Mouse (Mus musculus) thymus, adult 2 months (tissue): Measurements from ENCODE around the gene Ppp1r32. TPM values are rescaled to one million over a fixed set of nuclear protein-coding genes. Genes with fewer than 3 reads are reported as not detected.

Source experiments
- DNase-seq: peaks from one replicate; pipeline ENCODE4 v3.0.0; 2021
- H3K27ac ChIP-seq: fragments of 200-500 bp; 2 replicates; pipeline ENCODE4 v1.5.1; 2012; ENCODE audit warnings: low read length, control low read depth; ENCODE audit not compliant: control insufficient read depth, insufficient read depth
- H3K27me3 ChIP-seq: fragments of 200-500 bp; 2 replicates; pipeline ENCODE4 v1.6.1; 2012; ENCODE audit warnings: mild to moderate bottlenecking, low read length, moderate library complexity, mixed read lengths; ENCODE audit not compliant: control insufficient read depth, insufficient read depth
- H3K36me3 ChIP-seq: fragments of 200-500 bp; 2 replicates; pipeline ENCODE4 v1.6.1; 2012; ENCODE audit warnings: mild to moderate bottlenecking, low read length, moderate library complexity; ENCODE audit not compliant: control insufficient read depth, insufficient read depth
- H3K4me1 ChIP-seq: fragments of 200-500 bp; replicated peaks from 2 replicates; pipeline ENCODE4 v1.6.1; 2012; ENCODE audit warnings: low read length; ENCODE audit not compliant: control insufficient read depth, insufficient read depth
- H3K4me3 ChIP-seq: fragments of 200-500 bp; 2 replicates; pipeline ENCODE4 v1.5.1; 2012; ENCODE audit warnings: mild to moderate bottlenecking, low read length, control low read depth, moderate library complexity; ENCODE audit not compliant: control insufficient read depth, insufficient read depth
- CTCF ChIP-seq: fragments of 200-500 bp; IDR thresholded peaks from 2 replicates; pipeline ENCODE4 v1.5.1; 2012; ENCODE audit warnings: mild to moderate bottlenecking, control low read depth, low read length, moderate library complexity, borderline replicate concordance; ENCODE audit not compliant: control insufficient read depth, poor library complexity, insufficient read depth; ENCODE audit errors: extremely low read depth
- POLR2A ChIP-seq: fragments of 200-500 bp; IDR thresholded peaks from 2 replicates; pipeline ENCODE4 v1.6.1; 2012; ENCODE audit warnings: mild to moderate bottlenecking, low read length, control low read depth, moderate library complexity; ENCODE audit not compliant: control insufficient read depth, poor library complexity, insufficient read depth; ENCODE audit errors: extremely low read depth
- WGBS: fragments of 180-500 bp; shearing (Covaris S2); methylation state at CpG from one replicate; pipeline ENCODE4 v1.1.7; 2018; 5-methylcytosine and 5-hydroxymethylcytosine counted together
- polyA plus RNA-seq: library from polyadenylated mRNA; depleted of rRNA; stranded (reverse); fragments of >200 nt; gene quantifications from 2 replicates; pipeline ENCODE4 v1.2.3, GENCODE M21; 2012; rRNA removed

The Ppp1r32 gene
- 2.0 and 2.1 TPM in 2 replicates for polyA plus RNA-seq

GRCm38 (mm10) chr19:10482703-10483102 is at the start of gene Ppp1r32:
Gene Ppp1r32 (minus strand): TSS chr19:10482928.
- Histone ChIP-seq H3K4me1 (no peaks in the 10 kb centered on the region), H3K36me3 (no peaks in the 10 kb centered on the region), H3K4me3 (no peak within 1 kb of the TSS), H3K27ac (no peak within 1 kb of the TSS), H3K27me3 (no peaks in the 10 kb centered on the region)
- DNase-seq = no peak
- WGBS = 62% methylated on average over 6 of the region's 6 CpGs
- TF ChIP-seq POLR2A = no peak
- TF ChIP-seq CTCF = no peak

DNA sequence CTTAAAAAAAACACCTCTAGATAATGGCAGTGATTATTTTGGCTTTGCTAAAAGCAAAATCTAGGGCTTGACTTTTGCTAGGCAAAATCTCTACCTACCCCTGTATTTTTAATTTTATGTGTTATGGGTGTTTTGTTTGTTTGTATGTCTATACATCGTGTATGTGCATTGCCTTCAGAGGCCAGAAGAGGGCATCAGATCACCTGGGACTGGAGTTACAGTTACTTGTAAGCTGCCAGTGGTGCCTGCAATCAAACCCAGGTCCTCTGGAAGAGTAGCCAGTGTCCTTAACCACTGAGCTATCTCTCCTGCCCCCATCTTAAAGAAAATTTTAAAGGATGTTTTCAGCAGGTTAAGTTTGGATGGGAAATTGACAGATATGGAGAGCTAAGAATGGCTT is 47.4 kb upstream of the Ppp1r32 start:
- 94% methylated on average over 1 of the region's 1 CpGs for WGBS
- TF ChIP-seq POLR2A (no peak), CTCF (no peak)
- H3K27ac ChIP-seq = no peak overlapping the region
- no peaks in the 10 kb centered on the region for H3K27me3 ChIP-seq
- no peak for DNase-seq
- peaks cover 45% of the 10 kb centered on the region for H3K36me3 ChIP-seq
- no peaks in the 10 kb centered on the region; the same call in 1 of the 2 replicates for H3K4me1 ChIP-seq
- no peak overlapping the region for H3K4me3 ChIP-seq

DNA sequence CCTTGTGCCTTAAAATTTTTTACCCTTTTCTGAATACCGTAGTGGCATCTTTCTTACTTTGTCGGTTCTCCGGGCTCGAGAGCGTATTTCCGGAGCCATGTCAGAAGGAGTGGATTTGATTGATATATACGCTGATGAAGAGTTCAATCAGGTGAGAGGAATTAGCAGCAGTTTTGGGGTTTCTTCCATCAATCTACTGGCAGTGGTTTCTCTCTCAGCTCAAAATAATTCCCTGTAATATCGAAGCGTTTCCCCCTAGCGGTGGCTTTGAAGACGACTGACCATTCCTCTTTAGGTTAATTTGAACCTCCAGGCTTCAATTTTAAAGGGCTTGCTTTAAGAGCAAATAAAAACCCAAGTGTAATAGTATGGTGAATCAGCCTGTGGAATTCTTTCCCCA is 43.2 kb upstream of the Ppp1r32 start, which contains the start of gene Sdhaf2:
Gene Sdhaf2 (minus strand): TSS at position 233 of the 400 bp plus-strand sequence.
- Histone ChIP-seq H3K36me3 (peaks cover 11% of the 10 kb centered on the region), H3K4me1 (no peaks in the 10 kb centered on the region; the same call in 1 of the 2 replicates), H3K4me3 (peak within 1 kb of the TSS; percentile 96), H3K27ac (peak within 1 kb of the TSS; percentile 79), H3K27me3 (no peaks in the 10 kb centered on the region)
- no peak for DNase-seq
- WGBS = under 1% methylated on average over 11 of the region's 11 CpGs
- no peak for TF ChIP-seq CTCF
- no peak for TF ChIP-seq POLR2A

GRCm38 (mm10) chr19:10525106-10525901 is 42.6 kb upstream of the Ppp1r32 start, which contains the start of gene Cpsf7:
Gene Cpsf7 (plus strand): TSS chr19:10525266.
- peak; percentile 87 for DNase-seq
- WGBS = under 1% methylated on average over 93 of the region's 93 CpGs
- Histone ChIP-seq H3K4me1 (no peaks in the 10 kb centered on the region; the same call in 1 of the 2 replicates), H3K4me3 (peak within 1 kb of the TSS; percentile 96), H3K27me3 (no peaks in the 10 kb centered on the region), H3K36me3 (peaks cover 5% of the 10 kb centered on the region), H3K27ac (peak within 1 kb of the TSS; percentile 79)
- TF ChIP-seq CTCF = peak; percentile 39; the same call in 1 of the 2 replicates
- TF ChIP-seq POLR2A = 0 out of 2 replicates have a peak, but pooled peaks have one; percentile 58

DNA sequence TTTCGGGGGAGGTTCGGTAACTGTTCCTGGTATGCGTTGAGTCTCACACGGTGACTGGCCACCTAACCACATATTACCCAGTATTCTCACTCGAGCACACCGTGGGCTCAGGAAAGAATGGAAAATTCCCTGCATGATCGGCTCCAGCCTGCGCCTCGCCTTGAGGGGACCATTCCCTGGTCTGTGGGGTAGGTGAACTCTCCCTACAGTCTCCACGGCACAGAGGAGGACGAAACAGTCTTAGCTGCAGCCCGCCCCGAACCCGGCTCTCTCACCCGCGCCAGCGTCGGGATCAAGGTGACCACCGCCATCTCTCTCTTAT is 42.0 kb upstream of the Ppp1r32 start:
- Histone ChIP-seq H3K27ac (peak overlapping the region; percentile 57; the same call in 1 of the 2 replicates), H3K36me3 (no peaks in the 10 kb centered on the region; the same call in 1 of the 2 replicates), H3K4me1 (no peaks in the 10 kb centered on the region; the same call in 1 of the 2 replicates), H3K4me3 (peak overlapping the region; percentile 96), H3K27me3 (no peaks in the 10 kb centered on the region)
- TF ChIP-seq CTCF (no peak), POLR2A (no peak; the same call in 1 of the 2 replicates)
- DNase-seq = no peak
- WGBS = under 1% methylated on average over 19 of the region's 19 CpGs

DNA sequence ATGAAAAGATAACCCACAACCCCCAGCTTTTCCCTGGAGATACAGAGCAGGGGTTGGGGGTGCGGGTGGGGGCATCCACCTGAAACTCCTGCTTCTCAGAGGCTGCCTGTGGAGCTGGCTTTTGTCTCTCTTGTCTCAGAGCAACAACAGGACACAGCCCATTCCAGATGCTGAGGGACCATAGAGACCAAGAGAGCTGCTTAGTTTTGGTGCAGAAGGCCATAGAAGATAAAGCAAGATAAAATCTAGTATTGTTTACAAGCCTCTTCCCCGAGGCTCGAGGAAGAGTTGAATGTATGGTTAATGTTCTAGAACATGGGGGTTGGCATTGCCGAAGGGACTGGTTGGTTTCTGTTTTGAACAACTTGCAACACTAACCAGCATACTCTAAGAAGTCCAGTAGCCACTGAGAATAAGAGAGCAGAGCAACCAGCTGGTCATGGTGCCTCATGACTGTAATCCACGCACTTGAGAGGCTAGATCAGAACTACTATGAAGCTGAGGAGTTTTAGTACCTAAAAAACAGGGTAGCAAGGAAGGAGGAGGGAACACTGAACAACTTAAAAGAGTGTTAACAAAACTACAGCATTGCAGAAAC is 40.9 kb upstream of the Ppp1r32 start:
- Histone ChIP-seq H3K27me3 (no peaks in the 10 kb centered on the region), H3K4me3 (no peak overlapping the region), H3K4me1 (no peaks in the 10 kb centered on the region; the same call in 1 of the 2 replicates), H3K36me3 (no peaks in the 10 kb centered on the region; the same call in 1 of the 2 replicates), H3K27ac (no peak overlapping the region)
- no peak for DNase-seq
- TF ChIP-seq POLR2A (no peak), CTCF (no peak)
- WGBS = 82% methylated on average over 5 of the region's 5 CpGs
